Mouse (Mus musculus) MEL (cell line): ENCODE measurements around the gene Igfbp6. TPM values are rescaled to one million over a fixed set of nuclear protein-coding genes. Genes with fewer than 3 reads are reported as not detected.

Experiments
- DNase-seq: peaks from one replicate; pipeline ENCODE4 v3.0.0; 2011; ENCODE audit warnings: low read depth, low spot score
- H3K27ac ChIP-seq: 2 replicates; pipeline ENCODE4 v1.5.1; 2012; ENCODE audit warnings: low read depth, mild to moderate bottlenecking, control low read depth, low read length, moderate library complexity; ENCODE audit not compliant: control insufficient read depth
- H3K27me3 ChIP-seq, 2 experiments: fragments of 150-350 bp in 1 of 2; sonication (generic) in 1 of 2; 2 replicates each; pipeline ENCODE4 v1.6.1; 2012; ENCODE audit warnings: low read length in 2 of 2, mild to moderate bottlenecking in 2 of 2, improper control_type of control experiment in 1 of 2, moderate library complexity in 1 of 2; ENCODE audit not compliant: insufficient read depth in 2 of 2, control insufficient read depth in 1 of 2
- H3K36me3 ChIP-seq, 2 experiments: 2 replicates each; pipeline ENCODE4 v1.6.1; 2012 to 2014; ENCODE audit warnings: low read length in 2 of 2, improper control_type of control experiment in 1 of 2, inconsistent platforms in 1 of 2, mild to moderate bottlenecking in 1 of 2; ENCODE audit not compliant: insufficient read depth in 2 of 2, control insufficient read depth in 1 of 2
- H3K4me1 ChIP-seq, 2 experiments: fragments of 150-350 bp in 1 of 2; sonication (generic) in 1 of 2; 2 replicates each; pipeline ENCODE4 v1.6.1; 2012; ENCODE audit warnings: low read length in 2 of 2, improper control_type of control experiment in 1 of 2, mild to moderate bottlenecking in 1 of 2; ENCODE audit not compliant: insufficient read depth in 2 of 2, control insufficient read depth in 1 of 2
- H3K4me3 ChIP-seq, 2 experiments: fragments of 150-350 bp in 1 of 2; sonication (generic) in 1 of 2; 2 replicates each; pipeline ENCODE4 v1.5.1; 2012; ENCODE audit warnings: low read depth in 2 of 2, low read length in 2 of 2, mild to moderate bottlenecking in 2 of 2, moderate library complexity in 2 of 2, control low read depth in 1 of 2, improper control_type of control experiment in 1 of 2; ENCODE audit not compliant: control insufficient read depth in 1 of 2, insufficient read depth in 1 of 2
- H3K79me2 ChIP-seq: 2 replicates; pipeline ENCODE4 v1.6.1; 2012; ENCODE audit warnings: mild to moderate bottlenecking, low read length, moderate library complexity; ENCODE audit not compliant: control insufficient read depth, poor library complexity, insufficient read depth
- H3K9ac ChIP-seq: 2 replicates; pipeline ENCODE4 v1.6.1; 2012; ENCODE audit warnings: low read depth, mild to moderate bottlenecking, control low read depth, low read length, moderate library complexity; ENCODE audit not compliant: control insufficient read depth, poor library complexity, severe bottlenecking
- H3K9me3 ChIP-seq: fragments of 150-350 bp; sonication (generic); replicated peaks from 2 replicates; pipeline ENCODE4 v1.6.1; 2012; ENCODE audit warnings: mild to moderate bottlenecking, low read length, improper control_type of control experiment, moderate library complexity; ENCODE audit not compliant: insufficient read depth
- CTCF ChIP-seq, 3 experiments: IDR thresholded peaks in 2 of 3; conservative IDR thresholded peaks in 1 of 3; 2 replicates each; pipeline ENCODE4 v1.5.1; 2011 to 2012; ENCODE audit warnings: low read length in 3 of 3, low read depth in 2 of 3, mild to moderate bottlenecking in 2 of 3, improper control_type of control experiment in 1 of 3, inconsistent platforms in 1 of 3, mixed read lengths in 1 of 3, moderate library complexity in 1 of 3; ENCODE audit not compliant: control insufficient read depth in 1 of 3, insufficient read depth in 1 of 3, poor library complexity in 1 of 3, severe bottlenecking in 1 of 3
- E2F4 ChIP-seq: IDR thresholded peaks from 2 replicates; pipeline ENCODE4 v1.6.1; 2011; ENCODE audit warnings: low read depth, low read length, improper control_type of control experiment, borderline replicate concordance
- GATA1 ChIP-seq: IDR thresholded peaks from 2 replicates; pipeline ENCODE4 v1.6.1; 2011; ENCODE audit warnings: low read depth, low read length, improper control_type of control experiment
- MAX ChIP-seq: IDR thresholded peaks from 2 replicates; pipeline ENCODE4 v1.6.1; 2011; ENCODE audit warnings: low read length, improper control_type of control experiment
- MAZ ChIP-seq: IDR thresholded peaks from 2 replicates; pipeline ENCODE4 v1.6.1; 2012; ENCODE audit warnings: low read depth, mild to moderate bottlenecking, inconsistent platforms, low read length, improper control_type of control experiment
- MYC ChIP-seq: IDR thresholded peaks from 2 replicates; pipeline ENCODE4 v1.6.1; 2011; ENCODE audit warnings: low read depth, mild to moderate bottlenecking, low read length, improper control_type of control experiment, moderate library complexity
- NRF1 ChIP-seq: IDR thresholded peaks from 2 replicates; pipeline ENCODE4 v1.6.1; 2014; ENCODE audit warnings: low read depth, mild to moderate bottlenecking, inconsistent platforms, low read length, improper control_type of control experiment, moderate library complexity; ENCODE audit not compliant: poor library complexity, insufficient read depth, severe bottlenecking
- POLR2A ChIP-seq, 2 experiments: IDR thresholded peaks; 2 replicates each; pipeline ENCODE4 v1.6.1; 2011 to 2012; ENCODE audit warnings: low read length in 2 of 2, mild to moderate bottlenecking in 2 of 2, control low read depth in 1 of 2, improper control_type of control experiment in 1 of 2, low read depth in 1 of 2, moderate library complexity in 1 of 2; ENCODE audit not compliant: control insufficient read depth in 1 of 2, insufficient read depth in 1 of 2, poor library complexity in 1 of 2
- POLR2AphosphoS2 ChIP-seq: IDR thresholded peaks from 2 replicates; pipeline ENCODE4 v1.6.1; 2011; ENCODE audit warnings: low read length, improper control_type of control experiment
- SIN3A ChIP-seq: IDR thresholded peaks from 2 replicates; pipeline ENCODE4 v1.6.1; 2012; ENCODE audit warnings: low read length, improper control_type of control experiment, inconsistent platforms
- SMC3 ChIP-seq: IDR thresholded peaks from 2 replicates; pipeline ENCODE4 v1.6.1; 2011; ENCODE audit warnings: low read depth, low read length, improper control_type of control experiment
- TBP ChIP-seq: IDR thresholded peaks from 2 replicates; pipeline ENCODE4 v1.8.0; 2011; ENCODE audit warnings: low read depth, low read length, improper control_type of control experiment
- TCF12 ChIP-seq: IDR thresholded peaks from 2 replicates; pipeline ENCODE4 v1.6.1; 2014; ENCODE audit warnings: low read depth, mild to moderate bottlenecking, inconsistent platforms, low read length, improper control_type of control experiment, moderate library complexity
- ZC3H11A ChIP-seq: IDR thresholded peaks from 2 replicates; pipeline ENCODE4 v1.6.1; 2012; ENCODE audit warnings: low read depth, mild to moderate bottlenecking, inconsistent platforms, low read length, improper control_type of control experiment
- ZKSCAN1 ChIP-seq: IDR thresholded peaks from 2 replicates; pipeline ENCODE4 v1.6.1; 2012; ENCODE audit warnings: low read depth, mild to moderate bottlenecking, inconsistent platforms, low read length, improper control_type of control experiment, moderate library complexity
- ZMIZ1 ChIP-seq: IDR thresholded peaks from 2 replicates; pipeline ENCODE4 v1.6.1; 2012; ENCODE audit warnings: low read depth, mild to moderate bottlenecking, inconsistent platforms, low read length, improper control_type of control experiment, moderate library complexity
- ZNF384 ChIP-seq: IDR thresholded peaks from 2 replicates; pipeline ENCODE4 v1.6.1; 2012; ENCODE audit warnings: low read depth, mild to moderate bottlenecking, inconsistent platforms, low read length, improper control_type of control experiment
- polyA plus RNA-seq, 2 experiments: library from polyadenylated mRNA; stranded (reverse) in 1 of 2; unstranded in 1 of 2; fragments of >175 nt in 1 of 2; fragments of >200 nt in 1 of 2; gene quantifications; 2 replicates each; pipeline versions ENCODE4 v1.2.1 to v1.2.4; 2012; ENCODE audit warnings: low replicate concordance in 2 of 2, low read depth in 1 of 2; ENCODE audit not compliant: insufficient read length in 2 of 2, insufficient read depth in 1 of 2, missing spikeins in 1 of 2
- total RNA-seq: library from RNA; depleted of rRNA; stranded (reverse); fragments of 300-350 nt; gene quantifications from 2 replicates; pipeline ENCODE4 v1.2.3, GENCODE M21; 2012

The Igfbp6 gene
- total and polyA plus RNA-seq, 3 experiments: 0.65 to 1.8 TPM; not detected in 1

GRCm38 (mm10) chr15:102097991-102098555, 46.1 kb upstream of the Igfbp6 start:
- Histone ChIP-seq H3K27ac (no peak overlapping the region), H3K36me3 (peaks cover 9 to 19% of the 10 kb centered on the region in 2 experiments), H3K9me3 (no peaks in the 10 kb centered on the region), H3K4me3 (no peak overlapping the region), H3K4me1 (peaks cover 0 to 21% of the 10 kb centered on the region in 2 experiments; a peak in 3 of 4 replicates), H3K27me3 (no peaks in the 10 kb centered on the region), H3K9ac (no peak overlapping the region), H3K79me2 (no peaks in the 10 kb centered on the region; the same call in 1 of the 2 replicates)
- peak; percentile 56 for DNase-seq
- TF ChIP-seq E2F4: no peak
- no peak for TF ChIP-seq MAX
- TF ChIP-seq POLR2A (IDR thresholded peaks at IDR 0.05; ENCODE audit: control insufficient read depth in 1 of 2, insufficient read depth in 1 of 2, low read depth in 1 of 2, low read length in 2 of 2, poor library complexity in 1 of 2): peak in 1 of 2 experiments; percentile 56; a peak in 2 of 4 replicates
- 0 out of 2 replicates have a peak, but pooled peaks have one; percentile 9 for TF ChIP-seq ZMIZ1
- TF ChIP-seq CTCF (IDR thresholded peaks at IDR 0.05 in 2 of 3, conservative IDR thresholded peaks at IDR 0.05 in 1 of 3; ENCODE audit: control insufficient read depth in 1 of 3, insufficient read depth in 1 of 3, low read depth in 2 of 3, low read length in 3 of 3, poor library complexity in 1 of 3, severe bottlenecking in 1 of 3): no peak
- no peak for TF ChIP-seq ZNF384
- no peak for TF ChIP-seq TBP
- TF ChIP-seq ZC3H11A: no peak
- TF ChIP-seq POLR2AphosphoS2: peak; percentile 62; the same call in 1 of the 2 replicates
- no peak for TF ChIP-seq NRF1
- TF ChIP-seq GATA1: no peak
- TF ChIP-seq MAZ: no peak
- no peak for TF ChIP-seq SMC3
- no peak for TF ChIP-seq TCF12
- TF ChIP-seq SIN3A: no peak
- TF ChIP-seq ZKSCAN1: no peak
- TF ChIP-seq MYC: no peak

GRCm38 (mm10) chr15:102099260-102099659, 44.9 kb upstream of the Igfbp6 start:
- Histone ChIP-seq H3K27me3 (no peaks in the 10 kb centered on the region), H3K36me3 (peaks cover 9% of the 10 kb centered on the region in 2 experiments), H3K79me2 (no peaks in the 10 kb centered on the region; the same call in 1 of the 2 replicates), H3K27ac (no peak overlapping the region), H3K4me3 (peak overlapping the region; percentile 60; a peak in 3 of 4 replicates), H3K9ac (peak overlapping the region; percentile 76), H3K9me3 (no peaks in the 10 kb centered on the region), H3K4me1 (peaks cover 0 to 21% of the 10 kb centered on the region in 2 experiments; a peak in 3 of 4 replicates)
- no peak for DNase-seq
- no peak for TF ChIP-seq SIN3A
- peak; percentile 11 for TF ChIP-seq POLR2AphosphoS2
